Mouse (Mus musculus) spleen, adult 2 months (tissue): ENCODE data around the gene Ifit2. TPM values are rescaled to one million over a fixed set of nuclear protein-coding genes. Genes with fewer than 3 reads are reported as not detected.

ENCODE experiments used
- DNase-seq, 2 experiments: peaks; one replicate each; pipeline versions ENCODE4 v3.0.0 to v3.0.0-alpha.2; 2012 to 2021; ENCODE audit warnings: low spot score in 2 of 2, low read depth in 1 of 2
- H3K27ac ChIP-seq: fragments of 200-500 bp; 2 replicates; pipeline ENCODE4 v1.5.1; 2012; ENCODE audit warnings: low read length, inconsistent platforms; ENCODE audit not compliant: insufficient read depth
- H3K27me3 ChIP-seq: fragments of 200-500 bp; 2 replicates; pipeline ENCODE4 v1.6.1; 2012; ENCODE audit warnings: mild to moderate bottlenecking, moderate library complexity, low read length, inconsistent platforms; ENCODE audit not compliant: control insufficient read depth, insufficient read depth
- H3K36me3 ChIP-seq: fragments of 200-500 bp; 2 replicates; pipeline ENCODE4 v1.6.1; 2012; ENCODE audit warnings: mild to moderate bottlenecking, low read length, inconsistent platforms; ENCODE audit not compliant: control insufficient read depth, insufficient read depth
- H3K4me1 ChIP-seq: fragments of 200-500 bp; 2 replicates; pipeline ENCODE4 v1.6.1; 2011; ENCODE audit warnings: inconsistent platforms; ENCODE audit not compliant: control insufficient read depth, insufficient read depth, insufficient read length
- H3K4me3 ChIP-seq: fragments of 200-500 bp; 2 replicates; pipeline ENCODE4 v1.5.1; 2011; ENCODE audit warnings: mild to moderate bottlenecking, inconsistent platforms; ENCODE audit not compliant: insufficient read depth, insufficient read length; ENCODE audit errors: extremely low read depth
- CTCF ChIP-seq: fragments of 200-500 bp; IDR thresholded peaks from 2 replicates; pipeline ENCODE4 v1.5.1; 2011; ENCODE audit warnings: mild to moderate bottlenecking, inconsistent platforms; ENCODE audit not compliant: insufficient read depth, insufficient read length, insufficient replicate concordance; ENCODE audit errors: extremely low read depth
- POLR2A ChIP-seq: fragments of 200-500 bp; IDR thresholded peaks from 2 replicates; pipeline ENCODE4 v1.6.1; 2011; ENCODE audit warnings: low read depth, low read length, inconsistent platforms
- WGBS: fragments of 180-500 bp; shearing (Covaris S2); methylation state at CpG from one replicate; pipeline ENCODE4 v1.1.7; 2018; 5-methylcytosine and 5-hydroxymethylcytosine counted together
- polyA plus RNA-seq: library from polyadenylated mRNA; depleted of rRNA; stranded (reverse); fragments of >200 nt; gene quantifications from 2 replicates; pipeline ENCODE4 v1.2.3, GENCODE M21; 2012

Gene Ifit2
- polyA plus RNA-seq, 1 experiment: 0.83 TPM

DNA sequence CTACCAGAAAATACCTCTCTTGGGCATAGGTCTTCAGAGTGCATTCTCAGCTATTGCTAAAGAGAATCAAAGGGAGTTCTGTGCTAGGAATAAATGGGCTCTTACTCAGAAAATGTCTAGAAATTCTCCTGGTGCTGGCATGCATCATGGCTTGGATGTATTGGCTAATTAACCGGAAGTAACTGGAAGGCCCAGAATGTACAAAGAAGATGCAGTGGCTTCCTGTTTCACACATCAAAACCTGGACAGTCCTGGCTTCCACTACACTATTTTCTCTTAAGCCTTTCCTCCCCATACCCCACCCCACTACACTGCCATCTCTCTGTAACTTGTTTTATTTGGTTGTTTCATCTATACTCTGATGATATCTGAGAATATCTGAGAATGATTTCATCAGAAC, 11.1 kb upstream of the Ifit2 start:
- Histone ChIP-seq H3K4me3 (no peak overlapping the region), H3K36me3 (no peaks in the 10 kb centered on the region), H3K27ac (no peak overlapping the region), H3K27me3 (no peaks in the 10 kb centered on the region), H3K4me1 (no peaks in the 10 kb centered on the region)
- TF ChIP-seq CTCF (no peak), POLR2A (no peak)
- WGBS: 74% methylated on average over 1 of the region's 1 CpGs
- DNase-seq: no peak

DNA sequence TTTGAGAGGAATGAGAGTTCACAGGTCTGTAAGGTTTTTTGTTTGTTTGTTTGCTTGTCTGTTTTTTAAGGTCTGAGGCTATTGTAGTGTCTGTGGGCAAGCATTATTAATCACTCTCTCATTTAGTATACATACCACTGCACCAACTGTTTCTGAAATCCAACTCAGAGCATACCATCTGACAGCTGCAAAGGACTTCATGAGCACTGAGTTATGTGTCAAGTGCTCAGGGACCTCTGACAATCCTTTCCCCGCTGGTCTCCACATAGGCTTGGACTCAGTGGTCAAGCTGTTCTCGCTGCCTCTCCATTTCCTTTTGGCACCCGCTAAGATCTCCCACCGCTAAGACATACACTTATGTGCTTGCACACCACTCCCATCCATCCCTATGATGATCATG, 4.3 kb upstream of the Ifit2 start:
- H3K36me3 ChIP-seq: no peaks in the 10 kb centered on the region
- no peak overlapping the region for H3K4me3 ChIP-seq
- no peak overlapping the region for H3K27ac ChIP-seq
- no peaks in the 10 kb centered on the region for H3K4me1 ChIP-seq
- no peak for DNase-seq
- TF ChIP-seq POLR2A (no peak), CTCF (no peak)
- H3K27me3 ChIP-seq: no peaks in the 10 kb centered on the region
- 85% methylated on average over 4 of the region's 4 CpGs for WGBS

DNA sequence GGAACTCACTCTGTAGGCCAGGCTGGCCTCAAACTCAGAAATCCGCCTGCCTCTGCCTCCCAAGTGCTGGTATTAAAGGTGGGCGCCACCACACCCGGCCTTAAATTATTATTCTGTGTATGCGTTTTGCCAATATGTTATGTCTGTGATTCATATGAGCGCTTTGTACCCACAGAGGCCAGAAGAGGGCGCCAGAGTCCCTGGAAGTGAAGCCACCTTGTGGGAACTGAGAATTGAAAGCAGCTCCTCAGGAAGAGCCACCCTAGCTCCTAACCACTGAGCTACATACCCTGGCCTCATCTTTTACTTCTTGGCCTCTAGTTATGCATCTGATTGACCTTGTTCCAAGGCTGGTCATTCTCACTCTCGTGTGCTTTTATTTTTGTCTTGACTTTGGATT, 2.5 kb upstream of the Ifit2 start:
- no peak for TF ChIP-seq POLR2A
- TF ChIP-seq CTCF: peak; percentile 87; the same call in 1 of the 2 replicates
- 31% methylated on average over 7 of the region's 7 CpGs for WGBS

DNA sequence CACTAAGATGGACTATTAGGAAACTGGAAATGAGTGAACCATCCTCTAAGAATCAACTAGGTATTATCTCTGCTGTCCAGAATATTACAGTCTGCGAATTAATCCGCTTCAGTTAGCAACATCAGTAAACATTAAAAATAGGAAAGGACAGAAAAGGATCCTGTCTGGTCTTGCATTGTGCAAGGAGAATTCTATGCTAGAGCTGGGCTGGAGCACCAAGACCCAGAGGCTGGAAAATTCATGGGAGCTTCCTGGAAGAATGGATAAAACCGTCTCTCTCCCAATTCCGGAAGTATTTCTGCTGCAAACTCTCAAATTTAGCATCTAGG, 325 bp upstream of the Ifit2 start:
- Histone ChIP-seq H3K27ac (peak overlapping the region; percentile 68; the same call in 1 of the 2 replicates), H3K4me3 (no peak overlapping the region), H3K36me3 (no peaks in the 10 kb centered on the region), H3K27me3 (no peaks in the 10 kb centered on the region), H3K4me1 (peaks cover 3% of the 10 kb centered on the region; the same call in 1 of the 2 replicates)
- no peak for TF ChIP-seq CTCF
- TF ChIP-seq POLR2A: no peak
- DNase-seq: no peak
- WGBS: 32% methylated on average over 4 of the region's 4 CpGs

More for the DNA sequence above, 2.5 kb upstream of the Ifit2 start:
- no peaks in the 10 kb centered on the region for H3K27me3 ChIP-seq
- H3K4me1 ChIP-seq: peaks cover 1% of the 10 kb centered on the region; the same call in 1 of the 2 replicates
- H3K36me3 ChIP-seq: no peaks in the 10 kb centered on the region
- H3K4me3 ChIP-seq: no peak overlapping the region
- DNase-seq: peak; percentile 75 to 86
- H3K27ac ChIP-seq: no peak overlapping the region

DNA sequence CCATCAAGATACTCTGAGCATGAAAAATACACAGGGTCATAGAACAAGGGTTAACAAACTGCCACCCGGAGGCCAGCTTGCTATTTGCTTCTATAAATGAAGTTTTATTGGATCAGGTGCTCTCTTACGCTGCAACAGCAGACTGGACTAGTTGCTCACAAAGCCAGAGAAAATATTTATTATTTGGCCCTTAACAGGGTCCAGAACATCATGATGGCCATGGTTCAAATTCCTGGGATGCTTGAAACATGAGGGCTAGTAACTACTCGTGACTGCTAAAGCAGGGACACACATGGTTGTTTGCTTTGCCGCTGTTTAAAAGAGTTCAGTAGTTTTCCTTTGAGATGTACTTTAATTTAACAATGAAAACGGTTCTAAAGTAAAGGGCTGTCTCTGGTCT, 1.5 kb downstream of the Ifit2 start:
- TF ChIP-seq CTCF (no peak), POLR2A (no peak)
- peaks cover 3% of the 10 kb centered on the region; the same call in 1 of the 2 replicates for H3K4me1 ChIP-seq
- H3K36me3 ChIP-seq: peaks cover 1% of the 10 kb centered on the region; the same call in 1 of the 2 replicates
- no peak overlapping the region for H3K4me3 ChIP-seq
- 65% methylated on average over 5 of the region's 5 CpGs for whole genome bisulfite sequencing
- DNase-seq: no peak
- H3K27me3 ChIP-seq: no peaks in the 10 kb centered on the region
- H3K27ac ChIP-seq: no peak overlapping the region

DNA sequence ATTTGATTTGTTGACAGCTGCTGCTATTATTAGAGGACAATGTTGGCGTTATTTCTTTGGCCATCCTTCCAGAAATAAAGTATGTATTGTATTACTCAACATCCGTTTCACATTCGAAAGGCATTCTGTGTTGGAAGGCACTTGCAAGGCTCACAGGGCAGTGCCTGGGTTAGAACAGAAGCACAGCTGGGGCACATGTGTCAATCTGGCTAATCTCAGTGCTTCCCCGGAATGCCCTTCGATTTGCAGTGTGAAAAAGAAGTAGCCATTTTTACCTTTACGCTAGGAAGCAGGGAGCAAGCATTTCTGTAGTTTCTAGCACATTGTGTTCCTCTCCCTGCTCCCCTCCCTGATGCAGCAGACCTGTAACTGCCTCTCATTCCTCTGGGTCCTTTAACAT, 2.5 kb downstream of the Ifit2 start:
- Histone ChIP-seq H3K4me1 (peaks cover 3% of the 10 kb centered on the region; the same call in 1 of the 2 replicates), H3K4me3 (no peak overlapping the region), H3K27ac (peak overlapping the region; percentile 11; the same call in 1 of the 2 replicates), H3K36me3 (peaks cover 1% of the 10 kb centered on the region; the same call in 1 of the 2 replicates), H3K27me3 (no peaks in the 10 kb centered on the region)
- WGBS: 74% methylated on average over 6 of the region's 6 CpGs
- TF ChIP-seq POLR2A (no peak), CTCF (no peak)
- no peak for DNase-seq

DNA sequence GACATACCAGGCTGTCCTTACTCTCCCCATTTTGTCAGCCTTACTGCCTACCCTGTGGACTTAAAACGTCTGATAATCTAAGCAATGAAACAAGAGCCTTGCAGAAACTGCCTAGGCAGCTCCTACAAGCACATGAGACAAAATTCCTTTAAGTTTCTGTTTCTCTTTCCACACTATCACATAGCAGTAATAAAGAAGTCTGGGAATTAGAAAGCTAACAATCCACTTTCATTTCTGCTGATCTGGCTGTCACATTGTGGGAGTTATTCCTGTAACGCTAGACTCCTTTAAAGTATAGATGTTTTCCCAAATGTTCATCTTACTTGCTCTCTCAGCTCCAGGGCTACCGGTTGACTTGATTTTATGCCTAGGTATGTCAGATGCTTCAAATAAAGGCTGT, 3.0 kb downstream of the Ifit2 start:
- DNase-seq: no peak
- Histone ChIP-seq H3K4me1 (peaks cover 3% of the 10 kb centered on the region; the same call in 1 of the 2 replicates), H3K36me3 (peaks cover 1% of the 10 kb centered on the region; the same call in 1 of the 2 replicates), H3K27ac (peak overlapping the region; percentile 11; the same call in 1 of the 2 replicates), H3K4me3 (no peak overlapping the region), H3K27me3 (no peaks in the 10 kb centered on the region)
- WGBS: 73% methylated on average over 3 of the region's 3 CpGs
- TF ChIP-seq POLR2A (no peak), CTCF (no peak)

DNA sequence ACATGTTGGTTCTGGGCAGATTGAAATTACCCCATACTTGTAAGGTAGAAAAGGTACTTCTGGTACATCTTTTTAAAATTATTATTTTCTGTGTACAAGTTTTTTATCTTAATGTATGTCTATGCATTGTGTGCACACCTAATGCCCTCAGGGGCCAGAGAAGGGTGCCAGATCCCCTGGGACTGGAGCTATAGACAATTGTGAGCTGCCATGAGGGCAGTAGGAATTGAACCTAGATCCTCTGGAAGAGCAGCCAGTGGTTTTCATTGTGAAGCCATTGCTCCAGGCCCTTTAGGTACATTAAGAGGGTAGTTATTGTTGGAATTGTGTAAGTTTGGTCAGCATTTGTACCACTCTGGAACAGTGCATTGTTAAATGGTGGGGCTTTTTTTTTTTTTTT, 3.6 kb downstream of the Ifit2 start:
- Histone ChIP-seq H3K27ac (no peak overlapping the region), H3K4me1 (peaks cover 3% of the 10 kb centered on the region; the same call in 1 of the 2 replicates), H3K4me3 (no peak overlapping the region), H3K27me3 (no peaks in the 10 kb centered on the region), H3K36me3 (peaks cover 1% of the 10 kb centered on the region; the same call in 1 of the 2 replicates)
- no peak for TF ChIP-seq CTCF
- TF ChIP-seq POLR2A: no peak
- no peak for DNase-seq
